Mouse (Mus musculus): ENCODE results near the gene Loxl3. TPM values are rescaled to one million over a fixed set of nuclear protein-coding genes. Genes with fewer than 3 reads are reported as not detected.

The Loxl3 gene
- 14.4 TPM for polyA plus RNA-seq (2012; fragmentation: generic; extraction: Trizol)

- Histone ChIP-seq H3K27me3 (ENCODE audit: control insufficient read depth, insufficient read depth, insufficient read length) (no peaks in the 10 kb centered on the region), H3K79me2 (ENCODE audit: control insufficient read depth, insufficient read depth) (peaks cover 29% of the 10 kb centered on the region), H3K4me3 (peak within 1 kb of the TSS; percentile 98), H3ac (ENCODE audit: control insufficient read depth, insufficient read length) (peak within 1 kb of the TSS; percentile 68), H3K4me2 (ENCODE audit: low read depth) (peak within 1 kb of the TSS; percentile 97), H3K36me3 (ENCODE audit: control insufficient read depth, insufficient read depth) (no peaks in the 10 kb centered on the region)
- TF ChIP-seq MYOD1 (IDR thresholded peaks at IDR 0.05; ENCODE audit: control insufficient read depth in 1 of 3, insufficient read length in 2 of 3, low read depth in 2 of 3) (no peak), CEBPB (IDR thresholded peaks at IDR 0.05; ENCODE audit: insufficient read depth, poor library complexity, severe bottlenecking) (no peak), TCF12 (IDR thresholded peaks at IDR 0.05; ENCODE audit: insufficient read depth, poor library complexity, severe bottlenecking) (no peak), POLR2AphosphoS2 (IDR thresholded peaks at IDR 0.05; ENCODE audit: insufficient read length, low read depth) (peak; percentile 57), POLR2A (IDR thresholded peaks at IDR 0.05; ENCODE audit: insufficient read length, low read depth) (peak; percentile 58)
Observed at GRCm38 (mm10) chr6:83033249-83034185, at the start of gene Loxl3, which contains the start of gene Dok1. Gene Loxl3, plus strand, starts transcription at chr6:83034173. Gene Dok1, minus strand, starts transcription at chr6:83033471.

GRCm38 (mm10) chr6:82987411-82987971 is 46.5 kb upstream of the Loxl3 start:
- no peak for TF ChIP-seq SRF (IDR thresholded peaks at IDR 0.05; ENCODE audit: control insufficient read depth, insufficient read length, low read depth)
- no peak for TF ChIP-seq CEBPB (IDR thresholded peaks at IDR 0.05; ENCODE audit: insufficient read depth, poor library complexity, severe bottlenecking)
- TF ChIP-seq E2F4 (IDR thresholded peaks at IDR 0.05; ENCODE audit: insufficient read depth) = no peak
- TF ChIP-seq TCF3 (IDR thresholded peaks at IDR 0.05; ENCODE audit: insufficient read length, low read depth) = no peak
- no peak for TF ChIP-seq USF1 (IDR thresholded peaks at IDR 0.05; ENCODE audit: low read depth)
- no peak for TF ChIP-seq POLR2AphosphoS2 (IDR thresholded peaks at IDR 0.05; ENCODE audit: insufficient read length, low read depth)
- TF ChIP-seq MAX (IDR thresholded peaks at IDR 0.05; ENCODE audit: low read depth) = no peak
- Histone ChIP-seq H3K36me3 (ENCODE audit: control insufficient read depth, insufficient read depth) (no peaks in the 10 kb centered on the region), H3K4me3 (no peak overlapping the region), H3K4me2 (ENCODE audit: low read depth) (peak overlapping the region; percentile 52), H3K79me2 (ENCODE audit: control insufficient read depth, insufficient read depth) (no peaks in the 10 kb centered on the region), H3K27me3 (ENCODE audit: control insufficient read depth, insufficient read depth, insufficient read length) (peaks cover 7% of the 10 kb centered on the region), H3ac (ENCODE audit: control insufficient read depth, insufficient read length) (no peak overlapping the region)

DNA sequence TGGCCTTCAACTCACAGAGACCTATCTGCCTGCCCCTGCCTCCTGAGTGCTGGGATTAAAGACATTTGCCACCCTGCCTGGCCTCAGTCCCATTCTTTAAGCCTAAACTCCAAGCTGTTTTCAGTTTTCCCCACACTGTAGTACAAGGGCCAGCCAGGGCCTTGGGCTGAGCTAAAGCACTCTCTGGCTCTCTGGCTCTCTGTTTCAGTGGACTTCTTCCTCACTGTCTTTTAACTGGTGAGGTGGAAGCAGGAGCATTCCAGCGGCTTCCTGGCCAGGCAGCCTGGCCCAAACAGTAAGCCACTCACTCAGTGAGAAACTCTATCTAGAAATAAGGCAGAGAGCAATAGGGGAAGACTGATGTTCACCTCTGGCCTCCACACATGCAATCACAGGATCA is 40.3 kb upstream of the Loxl3 start:
- Histone ChIP-seq H3K4me2 (ENCODE audit: low read depth) (no peak overlapping the region), H3K27me3 (ENCODE audit: control insufficient read depth, insufficient read depth, insufficient read length) (no peaks in the 10 kb centered on the region), H3ac (ENCODE audit: control insufficient read depth, insufficient read length) (no peak overlapping the region), H3K36me3 (ENCODE audit: control insufficient read depth, insufficient read depth) (no peaks in the 10 kb centered on the region), H3K4me3 (no peak overlapping the region), H3K79me2 (ENCODE audit: control insufficient read depth, insufficient read depth) (no peaks in the 10 kb centered on the region)
- TF ChIP-seq POLR2AphosphoS2 (IDR thresholded peaks at IDR 0.05; ENCODE audit: insufficient read length, low read depth) = no peak
- no peak for TF ChIP-seq MYOG (IDR thresholded peaks at IDR 0.05; ENCODE audit: control insufficient read depth in 1 of 3, insufficient read depth in 1 of 3, insufficient read length in 2 of 3, low read depth in 2 of 3)
- TF ChIP-seq TCF12 (IDR thresholded peaks at IDR 0.05; ENCODE audit: insufficient read depth, poor library complexity, severe bottlenecking) = no peak
- TF ChIP-seq POLR2A (IDR thresholded peaks at IDR 0.05; ENCODE audit: insufficient read length, low read depth) = no peak
- TF ChIP-seq SRF (IDR thresholded peaks at IDR 0.05; ENCODE audit: control insufficient read depth, insufficient read length, low read depth) = no peak
- no peak for TF ChIP-seq MYOD1 (IDR thresholded peaks at IDR 0.05; ENCODE audit: control insufficient read depth in 1 of 3, insufficient read length in 2 of 3, low read depth in 2 of 3)
- TF ChIP-seq TCF3 (IDR thresholded peaks at IDR 0.05; ENCODE audit: insufficient read length, low read depth) = no peak
- no peak for TF ChIP-seq REST (IDR thresholded peaks at IDR 0.05; ENCODE audit: insufficient read depth, insufficient read length)
- no peak for TF ChIP-seq MAX (IDR thresholded peaks at IDR 0.05; ENCODE audit: low read depth)
- TF ChIP-seq E2F4 (IDR thresholded peaks at IDR 0.05; ENCODE audit: insufficient read depth) = no peak
- no peak for TF ChIP-seq USF1 (IDR thresholded peaks at IDR 0.05; ENCODE audit: low read depth)
- no peak for TF ChIP-seq CEBPB (IDR thresholded peaks at IDR 0.05; ENCODE audit: insufficient read depth, poor library complexity, severe bottlenecking)

DNA sequence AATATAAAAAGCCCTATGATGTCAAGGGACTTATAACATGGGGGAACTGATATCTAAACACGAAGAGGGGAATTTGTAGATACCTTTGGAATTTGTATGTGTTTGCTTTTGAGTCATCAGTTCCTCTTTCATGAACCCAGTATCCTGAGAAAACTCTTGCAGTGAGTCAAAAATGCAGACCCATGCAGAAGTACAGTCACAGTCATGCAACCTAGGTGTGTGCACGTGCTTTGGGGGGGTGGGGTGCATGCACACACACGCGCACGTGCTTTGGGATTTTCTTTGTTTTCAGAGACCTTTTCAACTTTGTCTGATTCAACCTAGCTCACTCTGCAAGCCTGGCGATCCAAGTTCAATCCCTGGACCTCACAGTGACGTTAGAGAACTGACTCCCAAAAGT is 39.6 kb upstream of the Loxl3 start:
- Histone ChIP-seq H3K4me2 (ENCODE audit: low read depth) (no peak overlapping the region), H3K79me2 (ENCODE audit: control insufficient read depth, insufficient read depth) (no peaks in the 10 kb centered on the region), H3ac (ENCODE audit: control insufficient read depth, insufficient read length) (no peak overlapping the region), H3K27me3 (ENCODE audit: control insufficient read depth, insufficient read depth, insufficient read length) (no peaks in the 10 kb centered on the region), H3K4me3 (no peak overlapping the region), H3K36me3 (ENCODE audit: control insufficient read depth, insufficient read depth) (no peaks in the 10 kb centered on the region)
- TF ChIP-seq POLR2A (IDR thresholded peaks at IDR 0.05; ENCODE audit: insufficient read length, low read depth) = no peak
- no peak for TF ChIP-seq CEBPB (IDR thresholded peaks at IDR 0.05; ENCODE audit: insufficient read depth, poor library complexity, severe bottlenecking)

DNA sequence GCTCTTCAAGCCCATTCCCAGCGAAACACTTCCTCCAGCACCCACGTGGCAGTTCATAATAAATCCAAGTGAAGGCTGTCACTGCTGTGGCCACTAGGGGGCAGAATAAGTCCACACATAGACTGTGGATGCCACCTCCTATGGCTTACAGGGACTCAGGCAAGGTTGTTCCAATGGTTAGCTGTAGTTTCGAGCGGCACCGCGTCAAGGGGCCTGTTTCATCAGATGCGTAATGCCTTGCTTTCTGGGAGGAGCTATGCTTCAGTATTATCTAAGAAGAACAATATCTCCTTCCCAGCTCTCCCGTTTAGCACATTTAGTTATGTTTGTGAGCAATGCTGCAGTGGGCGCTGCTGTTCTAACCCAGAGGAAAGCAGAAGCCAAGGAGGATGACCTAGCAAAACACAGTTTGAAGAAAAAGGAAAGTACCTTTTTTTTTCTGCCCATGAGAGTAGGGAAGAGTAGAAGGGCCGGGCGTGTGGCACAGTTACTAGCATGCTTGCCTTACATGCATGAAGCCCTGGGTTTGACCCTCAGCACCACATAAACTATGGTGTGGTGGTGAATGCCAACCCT is 37.1 kb upstream of the Loxl3 start:
- TF ChIP-seq MYOG (IDR thresholded peaks at IDR 0.05; ENCODE audit: control insufficient read depth in 1 of 3, insufficient read depth in 1 of 3, insufficient read length in 2 of 3, low read depth in 2 of 3) (no peak), MYOD1 (IDR thresholded peaks at IDR 0.05; ENCODE audit: control insufficient read depth in 1 of 3, insufficient read length in 2 of 3, low read depth in 2 of 3) (no peak), E2F4 (IDR thresholded peaks at IDR 0.05; ENCODE audit: insufficient read depth) (no peak), CEBPB (IDR thresholded peaks at IDR 0.05; ENCODE audit: insufficient read depth, poor library complexity, severe bottlenecking) (0 out of 2 replicates have a peak, but pooled peaks have one; percentile 37), MAX (IDR thresholded peaks at IDR 0.05; ENCODE audit: low read depth) (peak; percentile 79), USF1 (IDR thresholded peaks at IDR 0.05; ENCODE audit: low read depth) (peak; percentile 78), POLR2AphosphoS2 (IDR thresholded peaks at IDR 0.05; ENCODE audit: insufficient read length, low read depth) (no peak), TCF12 (IDR thresholded peaks at IDR 0.05; ENCODE audit: insufficient read depth, poor library complexity, severe bottlenecking) (no peak), POLR2A (IDR thresholded peaks at IDR 0.05; ENCODE audit: insufficient read length, low read depth) (no peak), REST (IDR thresholded peaks at IDR 0.05; ENCODE audit: insufficient read depth, insufficient read length) (no peak), TCF3 (IDR thresholded peaks at IDR 0.05; ENCODE audit: insufficient read length, low read depth) (no peak), SRF (IDR thresholded peaks at IDR 0.05; ENCODE audit: control insufficient read depth, insufficient read length, low read depth) (peak; percentile 32)
- no peaks in the 10 kb centered on the region for H3K79me2 ChIP-seq (ENCODE audit: control insufficient read depth, insufficient read depth)
- H3K4me2 ChIP-seq (ENCODE audit: low read depth) = peak overlapping the region; percentile 96
- no peaks in the 10 kb centered on the region for H3K27me3 ChIP-seq (ENCODE audit: control insufficient read depth, insufficient read depth, insufficient read length)
- H3K36me3 ChIP-seq (ENCODE audit: control insufficient read depth, insufficient read depth) = no peaks in the 10 kb centered on the region
- H3K4me3 ChIP-seq = peak overlapping the region; percentile 4
- H3ac ChIP-seq (ENCODE audit: control insufficient read depth, insufficient read length) = no peak overlapping the region

Measured in myocyte (in vitro differentiated cells).